Mouse (Mus musculus) left cerebral cortex, adult 11 months (tissue): ENCODE data around the gene Cep83.

Experiments used
- DNase-seq: peaks from one replicate; pipeline ENCODE4 v3.0.0; 2022; ENCODE audit warnings: low spot score

The Cep83 gene

DNA sequence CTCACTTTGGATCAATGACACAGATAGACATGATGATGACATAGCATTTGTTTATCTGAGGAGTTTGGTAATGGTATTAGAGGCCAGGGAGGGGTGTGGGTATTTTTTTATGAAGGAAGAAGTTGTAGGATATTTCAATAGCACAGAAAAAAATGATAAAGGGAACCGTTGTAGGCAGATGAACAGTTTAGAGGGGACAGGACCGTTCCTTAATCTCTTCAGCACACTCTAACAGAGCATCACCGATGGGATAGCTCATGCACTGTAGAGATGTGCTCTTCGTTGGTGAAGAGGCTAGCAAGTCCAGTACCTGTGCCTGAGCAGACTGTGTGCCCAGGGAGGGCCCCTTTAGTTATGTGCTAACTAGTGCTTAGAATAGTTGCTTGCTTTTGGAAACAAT lies 90.9 kb downstream of the Cep83 start:
- DNase-seq = no peak

DNA sequence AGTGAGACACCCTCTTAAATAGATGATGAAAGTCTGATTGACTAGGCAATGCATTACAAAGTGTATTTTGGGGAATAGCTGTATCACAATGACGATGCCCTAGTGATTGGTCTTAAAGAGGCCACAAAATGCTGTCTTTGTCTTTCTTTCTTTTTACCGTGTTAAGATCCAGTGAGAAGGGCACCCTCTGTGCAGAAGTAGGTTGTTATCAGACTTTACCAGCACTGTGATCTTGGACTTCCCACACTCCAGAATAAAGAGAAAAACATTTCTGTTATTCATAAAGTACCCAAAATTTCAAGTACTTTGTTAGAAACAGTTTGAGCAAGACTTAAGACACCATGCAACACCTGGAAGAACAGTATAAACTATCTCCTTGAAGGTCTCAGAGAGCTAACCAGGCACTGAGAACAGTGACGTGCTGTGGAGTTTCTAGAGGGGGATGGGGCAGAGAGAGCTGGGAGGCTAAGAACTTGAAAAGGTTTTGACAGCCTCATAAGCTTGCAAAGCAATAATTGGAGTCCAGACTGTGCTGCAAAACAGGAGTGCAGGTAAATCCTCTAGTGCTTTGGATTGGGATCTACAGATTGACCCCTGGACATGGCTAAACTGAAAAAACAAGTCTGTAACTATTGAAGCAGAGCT lies 92.3 kb downstream of the Cep83 start:
- DNase-seq = no peak

DNA sequence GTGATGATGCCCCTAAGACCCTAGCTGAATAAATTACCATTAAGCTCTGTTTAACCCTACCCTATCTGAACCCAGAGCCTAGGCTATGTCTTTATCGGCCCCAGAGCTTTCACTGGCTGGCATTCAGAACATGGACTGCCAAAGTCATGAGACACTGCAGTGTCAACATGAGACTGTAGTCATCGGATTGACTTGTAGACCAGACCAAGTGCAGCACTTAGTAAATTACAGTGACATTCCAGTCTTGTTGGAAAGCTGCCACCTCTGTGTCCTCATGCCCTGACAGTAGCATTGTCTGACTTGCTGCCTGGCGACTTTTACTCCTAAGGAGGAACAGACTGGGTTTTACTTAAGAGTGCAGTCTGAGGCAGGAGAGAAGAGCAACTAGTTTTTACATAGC lies 100.8 kb downstream of the Cep83 start:
- DNase-seq = no peak

GRCm38 (mm10) chr10:94793914-94794313 lies 105.5 kb downstream of the Cep83 start:
- DNase-seq = no peak

DNA sequence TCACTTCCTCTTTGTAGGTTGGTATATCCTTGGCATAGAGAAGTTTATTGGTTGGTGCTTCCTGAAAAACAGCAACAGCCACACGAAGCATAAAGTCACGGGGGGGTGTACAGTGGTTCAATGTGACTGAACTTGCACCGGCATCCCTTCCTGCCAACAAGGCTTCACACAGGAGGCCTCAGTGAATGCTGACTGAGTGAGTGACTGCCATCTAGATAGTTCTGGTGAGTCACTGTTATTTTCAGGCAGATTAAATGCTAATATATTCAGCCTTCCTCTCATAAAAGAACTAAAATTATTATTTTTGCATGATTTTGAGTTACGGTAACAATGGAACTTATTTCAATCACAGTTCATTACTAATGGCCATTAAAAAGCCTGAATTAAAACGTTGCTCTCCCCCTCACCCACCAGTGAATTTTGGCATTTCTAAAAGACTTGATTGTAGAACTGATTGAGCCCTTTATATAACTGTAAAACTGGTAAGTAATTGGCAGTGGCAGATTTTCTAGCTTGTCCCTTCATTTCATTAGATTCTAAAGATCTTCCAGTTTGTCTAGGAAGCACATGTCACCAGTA lies 106.3 kb downstream of the Cep83 start:
- no peak for DNase-seq

DNA sequence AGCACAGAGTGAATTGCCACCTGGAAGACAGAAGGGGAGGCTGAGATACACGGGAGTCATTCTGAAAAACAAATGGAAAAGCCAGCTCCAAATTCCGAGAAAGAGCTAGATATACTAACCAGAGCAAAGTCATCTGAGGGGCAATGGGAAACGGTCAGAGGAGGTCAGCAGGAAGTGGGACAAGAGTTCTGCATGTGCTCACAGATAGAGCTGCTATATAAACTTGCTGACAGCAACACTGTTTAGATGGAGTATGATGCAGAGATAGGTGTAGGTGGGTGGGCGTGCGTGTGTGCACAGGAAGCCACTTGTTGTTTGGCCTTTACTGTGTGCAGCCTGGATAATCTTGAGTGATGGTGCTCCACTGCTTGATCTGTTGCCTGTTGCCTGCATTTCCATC lies 109.7 kb downstream of the Cep83 start:
- DNase-seq = no peak

DNA sequence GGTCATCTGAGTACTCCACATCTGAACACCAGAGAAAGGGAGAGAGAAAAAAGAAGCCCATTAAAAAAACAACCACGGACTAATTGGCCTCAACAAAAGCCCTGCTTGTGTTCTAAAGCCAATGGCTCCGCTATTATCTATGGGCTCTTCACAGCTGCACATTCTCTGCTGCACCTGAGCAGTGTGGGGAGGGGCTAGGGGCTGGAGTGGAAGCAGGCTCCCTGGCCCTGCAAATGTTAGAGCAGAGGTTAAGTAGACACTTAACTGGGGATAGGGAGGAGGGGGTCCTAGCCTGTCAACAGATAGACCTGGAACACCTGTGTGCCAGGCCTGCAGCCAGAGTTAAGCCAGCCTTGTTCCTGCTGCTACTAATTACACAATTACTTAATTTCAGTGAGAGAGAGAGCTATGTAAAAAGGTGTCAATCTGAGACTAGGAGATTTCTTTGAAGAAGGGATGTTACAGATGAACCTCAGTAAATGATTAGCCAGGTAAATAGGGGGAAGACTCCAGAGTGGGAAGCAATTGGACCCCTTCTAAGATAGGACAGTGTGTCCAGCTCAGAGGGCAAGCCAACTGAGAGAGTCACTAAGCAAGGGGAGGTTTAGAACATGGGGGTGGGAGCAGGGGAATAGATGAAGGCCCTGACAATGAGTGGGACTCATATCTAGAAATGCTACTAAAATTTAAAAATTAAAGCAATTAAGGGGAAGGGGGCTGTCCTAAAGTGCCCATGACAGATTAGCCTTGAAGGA lies 111.2 kb downstream of the Cep83 start:
- no peak for DNase-seq

- DNase-seq = no peak
Measured at GRCm38 (mm10) chr10:94800677-94801354, 112.4 kb downstream of the Cep83 start.

GRCm38 (mm10) chr10:94804029-94804908 lies 115.8 kb downstream of the Cep83 start:
- no peak for DNase-seq

DNA sequence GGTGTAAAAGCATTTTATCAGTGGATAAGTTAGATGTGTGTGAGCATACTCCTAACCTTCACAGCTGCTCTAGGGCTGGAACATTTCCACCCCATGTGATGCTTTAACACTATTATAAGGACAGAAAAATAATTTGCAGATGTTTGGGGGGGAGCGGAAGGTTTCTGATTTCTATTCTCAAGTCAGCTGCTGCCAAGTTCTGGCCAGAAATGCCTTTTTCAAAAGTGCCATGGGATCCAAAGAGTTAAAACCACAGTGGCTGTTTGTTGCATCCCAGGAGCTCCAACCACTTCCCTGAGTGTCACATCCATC lies 116.4 kb downstream of the Cep83 start:
- no peak for DNase-seq

- DNase-seq = no peak
Measured at GRCm38 (mm10) chr10:94807323-94807722, 118.9 kb downstream of the Cep83 start.

DNA sequence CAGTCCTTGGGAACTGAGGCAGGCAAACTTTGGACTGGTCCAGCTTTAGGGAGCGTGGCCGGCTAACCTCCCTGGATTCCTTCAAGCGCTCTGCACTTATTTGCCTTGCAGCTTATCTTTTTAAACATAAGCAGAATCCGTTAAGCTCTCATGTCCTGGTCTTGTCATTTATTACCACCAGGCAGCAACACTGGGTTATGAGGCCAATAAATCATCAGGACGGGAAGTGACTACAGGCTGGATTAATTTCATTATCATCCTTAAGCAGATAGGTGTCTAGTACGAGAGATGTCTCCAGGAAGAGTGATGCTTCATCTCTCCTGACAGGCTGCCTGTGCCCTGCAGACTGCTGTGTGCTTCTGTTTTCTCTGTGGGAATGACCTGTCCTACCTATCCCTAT lies 119.8 kb downstream of the Cep83 start:
- DNase-seq = no peak

DNA sequence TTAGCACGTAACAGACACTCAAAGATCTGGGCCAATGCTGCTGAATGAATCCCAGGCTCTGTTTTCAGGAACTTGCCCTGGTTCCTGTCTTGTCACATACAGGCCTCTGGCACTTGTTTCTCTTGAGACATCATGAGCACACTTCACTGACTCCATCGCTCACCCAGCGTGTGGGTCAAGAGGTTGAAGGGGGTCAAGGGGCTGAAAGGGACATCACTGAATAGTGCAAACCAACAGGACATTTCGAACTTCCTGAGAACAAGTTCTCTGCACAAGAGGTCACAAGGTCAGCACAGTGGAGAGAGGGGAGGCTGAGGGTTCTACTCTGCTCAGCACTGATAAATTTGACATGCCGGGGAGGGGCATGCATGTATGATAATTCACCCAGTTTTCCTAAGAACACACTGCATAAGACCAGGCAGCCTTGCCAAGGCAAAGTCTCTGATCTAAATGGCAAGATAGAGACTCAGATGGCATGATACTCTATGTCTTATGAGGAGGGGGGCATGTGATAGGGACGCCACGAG lies 121.6 kb downstream of the Cep83 start:
- no peak for DNase-seq

GRCm38 (mm10) chr10:94811907-94812851 lies 123.7 kb downstream of the Cep83 start:
- no peak for DNase-seq

GRCm38 (mm10) chr10:94818127-94818526 lies 129.7 kb downstream of the Cep83 start:
- no peak for DNase-seq

DNA sequence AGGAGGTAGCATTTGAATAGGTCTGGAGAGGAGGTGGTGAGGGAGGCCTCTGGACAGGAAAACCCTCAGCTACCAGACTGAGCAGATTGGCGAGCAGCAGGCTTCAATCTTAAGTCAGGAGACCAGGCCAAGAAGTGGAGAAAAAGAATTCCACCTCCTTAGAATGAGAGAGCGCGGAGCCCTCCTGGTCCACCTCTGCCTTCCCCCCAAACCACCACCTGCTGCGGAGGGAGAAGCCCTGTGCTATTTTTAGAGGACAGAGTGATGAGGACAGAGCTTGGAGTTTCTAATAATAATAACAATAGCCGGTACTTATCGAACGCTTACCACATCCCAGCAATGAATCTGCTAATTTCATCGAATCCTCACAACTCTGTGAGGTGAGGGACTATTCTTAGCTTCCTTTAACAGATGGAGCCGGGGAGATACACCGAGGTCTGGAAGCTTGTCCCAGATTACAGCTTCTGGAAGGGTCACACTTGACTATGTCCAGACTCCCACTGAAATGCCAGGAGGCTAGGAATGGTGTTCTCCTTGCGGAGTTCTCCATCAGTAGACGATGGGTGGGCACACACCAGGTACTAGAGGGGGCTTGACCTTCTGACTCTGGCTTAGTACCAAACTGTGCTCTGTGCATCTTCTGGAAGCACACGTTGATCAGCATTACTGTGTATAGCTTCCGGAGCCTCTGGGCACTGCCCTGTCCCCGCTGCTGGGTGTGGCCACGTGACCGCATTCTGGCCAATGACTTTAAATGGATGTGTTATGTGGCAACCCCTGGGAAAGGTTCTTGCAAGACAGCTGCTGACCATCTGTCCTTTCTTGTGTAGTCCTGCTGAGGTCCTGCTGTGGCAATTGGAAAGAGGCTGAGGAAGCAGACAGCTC lies 130.6 kb downstream of the Cep83 start:
- DNase-seq = no peak

GRCm38 (mm10) chr10:94823971-94824760 lies 135.7 kb downstream of the Cep83 start:
- no peak for DNase-seq

DNA sequence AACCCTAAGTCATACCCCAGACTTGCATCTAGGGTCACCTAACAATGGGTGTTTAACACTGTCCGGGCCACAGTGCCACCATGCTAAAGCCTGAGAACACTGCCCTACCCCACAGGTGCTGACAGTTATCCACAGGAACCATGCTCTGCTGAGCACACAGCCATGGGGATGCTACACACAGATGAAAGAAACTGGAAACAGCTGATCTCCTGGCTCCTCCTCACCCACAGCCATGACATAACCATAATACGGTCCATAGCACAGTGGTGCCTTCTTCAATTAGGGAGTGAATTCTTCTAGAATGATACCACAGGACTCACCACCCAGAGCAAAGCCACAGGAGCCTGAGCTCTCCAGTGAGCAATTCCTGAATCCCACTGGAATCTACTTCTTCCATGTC lies 137.5 kb downstream of the Cep83 start:
- DNase-seq = no peak

DNA sequence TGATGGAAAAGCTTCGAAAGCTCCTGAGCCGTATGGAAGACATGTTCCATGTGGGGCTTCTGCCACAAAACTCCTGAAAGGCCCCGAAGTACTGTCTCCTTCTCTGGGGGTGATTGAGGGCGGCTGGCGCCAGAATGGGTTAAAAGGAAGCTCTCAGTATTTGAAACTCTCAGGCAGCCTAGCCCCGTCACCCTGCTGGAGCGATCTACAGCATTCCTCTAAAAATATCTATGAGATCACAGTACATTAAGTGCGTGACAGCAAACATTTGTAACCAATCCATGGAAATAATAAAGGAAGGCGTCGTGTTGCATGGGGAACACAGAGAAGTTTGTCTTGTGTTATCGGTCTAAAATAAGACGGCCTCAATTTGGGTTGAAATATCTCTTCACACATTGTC lies 138.0 kb downstream of the Cep83 start:
- no peak for DNase-seq
